Mouse (Mus musculus) megakaryocyte-erythroid progenitor cell, adult 5 weeks (primary cell): ENCODE data around the gene Fam114a2. TPM values are rescaled to one million over a fixed set of nuclear protein-coding genes. Genes with fewer than 3 reads are reported as not detected.

Experiments used
- polyA plus RNA-seq: library from polyadenylated mRNA; stranded (reverse); fragments of >175 nt; gene quantifications from 2 replicates; pipeline ENCODE4 v1.2.3, GENCODE M21; 2012

Fam114a2 gene
- 3.5 and 4.7 TPM in 2 replicates for polyA plus RNA-seq

DNA sequence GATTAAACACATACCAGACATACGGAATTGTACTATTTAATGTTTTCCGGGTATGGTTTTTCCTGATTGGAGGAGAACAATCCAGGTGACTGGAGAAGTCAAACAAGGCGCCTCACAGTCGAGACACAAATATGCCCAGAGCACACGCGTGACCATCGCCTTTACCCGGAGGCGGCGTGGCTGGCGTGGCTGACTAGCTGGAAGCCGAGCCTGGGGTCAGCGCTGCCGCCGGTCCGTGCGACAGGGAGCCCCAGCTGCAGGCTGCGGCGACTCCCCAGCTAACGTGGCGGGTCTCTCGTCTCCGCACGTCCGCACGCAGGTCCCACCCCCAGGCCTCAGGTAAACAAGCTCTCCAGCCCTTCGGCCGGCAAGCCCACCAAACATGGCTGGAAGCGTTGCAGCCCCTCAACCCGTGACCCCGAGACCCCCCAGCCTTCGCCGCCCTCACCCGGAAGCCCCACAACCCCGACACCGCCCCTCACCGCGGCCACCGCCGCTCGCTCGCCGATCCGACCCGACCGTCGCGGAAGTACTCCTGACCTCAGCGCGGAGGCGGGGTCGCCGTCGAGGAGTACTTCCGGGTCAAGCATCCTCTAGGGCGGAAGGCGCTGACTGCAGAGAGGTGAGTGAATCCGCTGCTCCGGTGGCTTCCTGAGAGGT, at the start of gene Fam114a2, which contains the start of gene Mfap3:
Fam114a2 (minus strand) TSS at position 527 of the 660 bp plus-strand sequence.
Mfap3 (plus strand) TSS at position 574 of the 660 bp plus-strand sequence.

Other genes starting within 250 kb of the Fam114a2 start
- gene Mfap3, start within 50 bp of the Fam114a2 start, polyA plus RNA-seq = 1.4 TPM in 2 replicates
- gene Galnt10, start 126.8 kb upstream of the Fam114a2 start, polyA plus RNA-seq = 13.6 and 16.3 TPM in 2 replicates